Mouse (Mus musculus) regulatory T cell (primary cell): ENCODE data around the gene Olfr203.
"Not testable (repeated sequence)": the region's sequence is repeated elsewhere in the genome, so short reads cannot be mapped to it uniquely, and the experiment has no call there.

Experiments used
- in situ Hi-C: fragments of 300-600 bp; cut with MboI, MseI; formaldehyde crosslinking; loops from one replicate; pipeline ENCODE4 v1.15.1; 2025; ENCODE audit warnings: high pct_unique_total_duplicates

The Olfr203 gene

DNA sequence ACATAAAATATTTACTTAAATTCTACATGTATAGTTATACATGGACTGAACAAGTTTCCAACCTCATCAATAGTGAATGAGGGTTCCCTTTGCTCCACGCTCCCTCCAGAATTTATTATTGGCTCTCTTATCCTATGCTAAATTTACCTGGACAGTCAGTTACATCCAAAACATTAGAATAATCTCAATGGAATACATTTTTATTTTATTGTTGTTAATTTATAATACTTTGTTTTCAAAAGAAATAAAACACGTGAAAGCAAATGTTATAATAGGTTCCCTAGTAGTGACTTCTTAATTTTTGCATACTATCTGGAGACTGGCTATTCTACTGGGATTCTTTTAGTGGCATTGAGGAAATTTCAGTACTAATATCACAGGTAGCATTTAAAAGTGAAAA lies at the start of gene Olfr203:
Gene Olfr203, plus strand, starts transcription at position 301 of the 400 bp plus-strand sequence.
- in situ Hi-C loops, result no loop called here

DNA sequence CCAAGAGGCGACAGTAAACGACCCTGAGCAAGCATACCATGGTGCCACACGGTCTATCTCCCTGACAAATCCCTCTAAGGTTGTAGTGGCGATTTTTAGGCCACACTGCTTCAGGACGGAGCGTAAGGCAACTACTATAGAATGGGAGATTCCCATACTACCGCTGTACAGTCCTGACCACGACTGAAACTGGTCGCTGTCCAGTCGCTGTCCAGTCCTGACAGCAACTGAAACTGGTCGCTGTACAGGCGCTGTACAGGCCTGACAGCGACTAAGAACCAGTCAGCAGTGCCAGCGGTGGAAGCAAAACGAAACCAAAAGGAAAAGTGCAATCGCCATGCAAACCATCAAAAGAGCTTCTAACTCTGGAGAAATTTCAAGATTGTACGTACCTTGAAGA lies 49.0 kb upstream of the Olfr203 start:
- in situ Hi-C loops, result no loop called here

DNA sequence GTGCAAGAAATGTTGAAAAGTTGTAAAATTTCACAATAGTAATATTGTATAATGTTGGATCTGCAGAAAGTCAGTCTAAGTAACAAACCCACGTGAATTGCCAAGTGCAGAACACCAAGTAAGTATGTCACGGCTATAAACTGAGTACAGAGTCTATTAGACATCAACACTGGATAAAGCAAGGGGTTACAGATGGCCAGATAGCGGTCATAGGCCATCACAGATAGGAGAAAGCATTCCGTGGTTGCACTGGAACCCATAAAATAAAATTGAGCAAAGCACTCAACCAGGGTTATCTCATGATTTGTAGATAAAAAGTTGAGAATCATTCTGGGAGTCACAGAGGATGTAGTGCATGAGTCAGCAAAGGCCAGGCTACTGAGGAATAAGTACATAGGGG lies 29.6 kb upstream of the Olfr203 start:
- in situ Hi-C loops, result not testable (repeated sequence)

DNA sequence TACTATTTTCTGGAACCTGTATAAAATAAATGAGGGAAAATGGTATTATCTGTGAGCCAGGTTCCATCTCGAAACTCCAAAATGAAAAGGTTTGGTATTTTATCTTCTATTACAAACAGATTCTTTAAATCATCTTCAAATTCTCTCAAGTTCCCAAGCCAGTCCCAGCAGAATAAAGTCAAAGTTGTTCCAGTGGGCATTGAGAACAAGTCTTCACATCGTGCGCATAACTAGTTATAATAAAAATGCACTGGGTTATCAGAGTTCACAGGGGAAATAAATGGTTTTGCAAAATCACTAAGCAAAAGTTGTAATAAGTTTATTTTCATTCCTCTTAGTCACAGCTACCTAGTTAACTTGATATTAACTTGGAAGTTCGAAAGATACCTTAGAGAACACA lies 26.1 kb upstream of the Olfr203 start, which contains the start of gene Olfr201:
Gene Olfr201, minus strand, starts transcription at position 101 of the 400 bp plus-strand sequence.
- in situ Hi-C loops, result not testable (repeated sequence)

DNA sequence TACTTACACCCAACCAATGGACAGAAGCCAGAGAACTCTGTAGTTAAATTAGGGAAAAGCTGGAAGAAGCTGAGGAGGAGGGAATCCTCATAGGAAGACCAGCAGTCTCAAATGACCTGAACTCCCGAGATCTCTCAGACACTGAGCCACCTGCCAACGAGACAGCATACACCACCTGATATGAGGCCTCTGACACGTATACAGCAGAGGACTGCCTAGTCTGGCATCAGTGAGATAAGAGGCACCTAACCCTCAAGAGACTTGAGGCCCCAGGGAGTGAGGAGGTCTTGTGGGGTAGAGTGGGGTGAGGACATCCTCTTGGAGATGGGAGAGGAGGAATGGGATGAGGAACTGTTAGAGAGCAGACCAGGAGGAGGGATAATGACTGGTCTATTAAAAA lies 18.1 kb upstream of the Olfr203 start:
- in situ Hi-C loops, result no loop called here

DNA sequence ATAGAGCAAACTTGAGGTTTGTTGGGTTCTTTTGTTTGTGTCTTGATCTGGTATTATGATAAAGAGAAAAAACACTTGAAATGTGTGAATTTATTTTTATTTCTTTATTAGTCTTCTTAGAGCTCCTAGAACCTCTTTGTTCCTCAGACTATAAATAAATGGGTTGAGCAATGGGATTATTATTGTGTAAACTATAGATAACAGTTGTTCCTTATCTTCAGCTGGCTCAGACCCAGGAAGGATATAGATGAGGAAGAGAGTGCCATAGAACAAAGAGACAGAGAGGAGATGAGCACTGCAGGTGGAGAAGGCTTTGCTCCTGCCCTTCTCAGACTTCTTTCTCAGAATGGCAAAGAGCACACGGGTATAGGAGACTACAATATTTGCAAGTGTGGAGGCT lies 15.2 kb upstream of the Olfr203 start:
- in situ Hi-C loops, result no loop called here

DNA sequence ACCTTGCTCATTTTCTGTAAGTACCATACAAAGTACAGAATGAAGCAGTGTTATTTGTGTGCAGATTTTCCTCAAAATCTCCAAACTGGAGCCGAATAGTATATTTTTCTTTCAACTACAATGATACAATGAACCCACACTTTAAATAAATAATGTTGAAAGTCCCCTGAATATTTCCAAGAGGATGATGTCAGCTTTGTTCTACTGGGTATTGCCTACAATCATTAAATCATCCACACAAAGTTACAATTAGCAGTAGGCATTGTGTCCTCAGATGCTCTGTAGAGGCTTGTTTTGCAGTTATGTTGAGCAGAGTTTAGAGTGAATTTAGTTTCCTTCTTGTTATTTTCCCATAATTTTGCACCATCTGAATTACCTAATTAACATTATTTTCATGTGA lies 12.0 kb upstream of the Olfr203 start, which contains the start of gene Olfr202:
Gene Olfr202, minus strand, starts transcription at position 101 of the 400 bp plus-strand sequence.
- in situ Hi-C loops, result no loop called here

DNA sequence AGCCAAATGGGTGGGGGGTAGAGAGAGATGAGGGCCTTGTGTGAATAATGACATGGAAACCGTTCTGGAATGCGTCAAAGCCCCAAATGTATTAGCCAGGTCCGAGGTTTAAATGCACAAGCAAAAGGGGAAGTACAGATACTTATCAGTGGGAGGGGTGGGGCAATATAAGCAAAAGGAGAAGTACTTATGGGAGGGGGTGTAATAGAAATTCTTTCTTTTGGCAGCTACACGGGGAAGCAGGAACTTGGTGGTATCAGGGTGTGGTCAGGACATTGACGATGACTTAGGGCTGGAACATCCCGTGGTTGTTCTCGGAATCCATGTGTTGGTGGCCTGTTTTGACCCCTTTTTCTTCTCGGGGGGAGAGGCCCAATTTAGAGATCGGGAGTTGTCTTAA lies 11.1 kb upstream of the Olfr203 start:
- in situ Hi-C loops, result not testable (repeated sequence)

DNA sequence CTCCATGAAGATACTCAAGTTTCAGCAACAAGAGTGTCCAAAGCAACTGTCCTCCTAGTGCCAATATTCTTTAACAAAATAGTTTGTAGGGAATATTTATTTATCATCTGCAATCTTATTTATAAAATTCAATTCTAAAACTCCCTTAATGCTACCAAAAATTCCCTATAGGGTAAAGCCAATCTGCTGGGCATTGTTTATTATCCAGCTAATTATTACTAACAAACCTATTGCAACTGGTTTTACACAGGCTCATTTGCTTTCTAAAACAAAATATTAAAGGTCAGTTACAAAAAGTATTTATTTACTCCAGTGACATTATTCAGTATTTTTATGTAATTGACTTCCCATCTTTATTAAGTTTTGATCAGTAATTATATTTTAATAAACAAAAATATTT lies 19.5 kb downstream of the Olfr203 start, which contains the start of gene Olfr204:
Gene Olfr204, minus strand, starts transcription at position 101 of the 400 bp plus-strand sequence.
- in situ Hi-C loops, result no loop called here

DNA sequence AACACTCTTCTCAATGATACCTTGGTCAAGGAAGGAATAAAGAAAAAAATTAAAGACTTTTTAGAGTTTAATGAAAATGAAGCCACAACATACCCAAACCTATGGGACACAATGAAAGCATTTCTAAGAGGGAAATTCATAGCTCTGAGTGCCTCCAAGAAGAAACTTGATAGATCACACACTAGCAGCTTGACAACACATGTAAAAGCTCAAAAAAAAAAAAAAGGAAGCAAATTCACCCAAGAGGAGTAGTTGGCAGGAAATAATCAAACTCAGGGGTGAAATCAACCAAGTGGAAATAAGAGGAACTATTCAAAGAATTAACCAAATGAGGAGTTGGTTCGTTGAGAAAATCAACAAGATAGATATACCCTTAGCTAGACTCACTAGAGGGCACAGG lies 24.6 kb downstream of the Olfr203 start:
- in situ Hi-C loops, result not testable (repeated sequence)

DNA sequence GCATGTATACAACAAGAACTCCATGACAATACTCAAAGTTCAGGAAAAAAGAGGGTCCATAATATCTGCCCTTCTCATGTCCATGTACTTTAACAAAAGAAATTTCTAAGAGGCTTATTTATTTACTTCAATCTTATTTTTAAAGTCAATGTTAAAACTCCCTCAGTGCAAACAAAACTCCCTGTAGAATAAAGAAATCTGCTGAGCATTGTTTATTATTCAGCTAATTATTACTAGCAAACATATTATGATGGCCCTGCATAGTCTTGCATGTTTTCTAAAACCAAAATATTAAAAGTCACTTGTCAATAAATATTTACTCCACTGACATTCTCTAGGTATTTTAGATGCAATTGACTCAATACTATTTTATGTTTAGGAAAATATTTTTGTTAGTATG lies 32.4 kb downstream of the Olfr203 start, which contains the start of gene Olfr205:
Gene Olfr205, minus strand, starts transcription at position 101 of the 400 bp plus-strand sequence.
- in situ Hi-C loops, result no loop called here

DNA sequence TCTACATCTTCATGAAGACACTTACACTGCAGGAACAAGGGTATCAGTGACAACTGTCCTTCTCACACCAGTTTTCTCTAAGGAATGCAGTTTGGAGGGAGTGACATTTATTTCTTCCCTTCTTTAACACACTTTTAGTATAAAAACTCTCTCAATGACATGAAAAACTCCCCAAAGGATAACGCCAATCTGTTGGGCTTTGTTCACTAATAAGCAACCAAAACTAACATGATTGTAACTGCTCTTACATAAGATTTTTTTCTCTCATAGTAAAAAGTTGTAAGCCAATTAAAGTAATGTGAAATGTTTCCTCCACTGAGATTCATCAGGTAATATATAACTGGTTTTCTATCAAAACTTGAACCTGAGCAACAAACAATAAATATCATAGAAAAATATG lies 50.5 kb downstream of the Olfr203 start, which contains the start of gene Olfr206:
Gene Olfr206, minus strand, starts transcription at position 101 of the 400 bp plus-strand sequence.
- in situ Hi-C loops, result no loop called here
